Mouse (Mus musculus) liver, postnatal 0 days (tissue): ENCODE measurements around the gene Trmt10a. TPM values are rescaled to one million over a fixed set of nuclear protein-coding genes. Genes with fewer than 3 reads are reported as not detected.

Source experiments
- ATAC-seq: fragments of 200-750 bp; cut with Nextera tagmentation; 2 replicates; pipeline ENCODE4 v1.8.0; 2017; ENCODE audit warnings: mild to moderate bottlenecking, moderate library complexity
- DNase-seq: peaks from one replicate; pipeline ENCODE4 v3.0.0-alpha.2; 2016
- H3K27ac ChIP-seq: fragments of 300-500 bp; sonication (generic); 2 replicates; pipeline ENCODE4 v1.5.1; 2014; ENCODE audit warnings: antibody characterized with exemption, moderate library complexity, mild to moderate bottlenecking, low read depth
- H3K27me3 ChIP-seq: fragments of 300-500 bp; sonication (generic); 2 replicates; pipeline ENCODE4 v1.6.1; 2014; ENCODE audit warnings: low read length, control low read depth, mixed read lengths; ENCODE audit not compliant: insufficient read depth
- H3K36me3 ChIP-seq: fragments of 300-500 bp; sonication (generic); replicated peaks from 2 replicates; pipeline ENCODE4 v1.6.1; 2014; ENCODE audit warnings: mild to moderate bottlenecking, control low read depth, low read length, moderate library complexity, mixed read lengths; ENCODE audit not compliant: insufficient read depth
- H3K4me1 ChIP-seq: fragments of 300-500 bp; sonication (generic); 2 replicates; pipeline ENCODE4 v1.6.1; 2014; ENCODE audit warnings: antibody characterized with exemption, mild to moderate bottlenecking, control low read depth; ENCODE audit not compliant: insufficient read depth
- H3K4me2 ChIP-seq: fragments of 300-500 bp; sonication (generic); 2 replicates; pipeline ENCODE4 v1.6.1; 2014; ENCODE audit warnings: low read depth, mild to moderate bottlenecking, low read length, moderate library complexity, mixed read lengths
- H3K4me3 ChIP-seq: fragments of 300-500 bp; sonication (generic); 2 replicates; pipeline ENCODE4 v1.5.1; 2014; ENCODE audit warnings: low read depth, low read length
- H3K9ac ChIP-seq: fragments of 300-500 bp; sonication (generic); replicated peaks from 2 replicates; pipeline ENCODE4 v1.6.1; 2014; ENCODE audit warnings: mild to moderate bottlenecking, moderate library complexity
- H3K9me3 ChIP-seq: fragments of 300-500 bp; sonication (generic); 2 replicates; pipeline ENCODE4 v1.6.1; 2016; ENCODE audit warnings: mild to moderate bottlenecking, control low read depth, low read length, mixed read lengths
- CTCF ChIP-seq: sonication (generic); IDR thresholded peaks from 2 replicates; pipeline ENCODE4 v1.5.1; 2016; ENCODE audit warnings: antibody characterized with exemption, low read depth
- EP300 ChIP-seq: IDR thresholded peaks from 2 replicates; pipeline ENCODE4 v1.6.1; 2016; ENCODE audit warnings: antibody characterized with exemption, low read depth, mild to moderate bottlenecking
- WGBS: fragments of 180-500 bp; shearing (Covaris S2); extraction: QIAGEN DNeasy Blood & Tissue Kit; methylation state at CpG from one replicate; pipeline ENCODE4 v1.1.7; 2014; ENCODE audit not compliant: insufficient replicate concordance; 5-methylcytosine and 5-hydroxymethylcytosine counted together
- polyA plus RNA-seq: library from polyadenylated mRNA; unstranded; fragments of >200 nt; fragmentation: Nextera tagmentation; extraction: Ambion mirVana; gene quantifications from 2 replicates; pipeline ENCODE4 v1.2.1, GENCODE M21; 2015

Gene Trmt10a
- polyA plus RNA-seq, 1 experiment from 2014 or later = 4.1 TPM

DNA sequence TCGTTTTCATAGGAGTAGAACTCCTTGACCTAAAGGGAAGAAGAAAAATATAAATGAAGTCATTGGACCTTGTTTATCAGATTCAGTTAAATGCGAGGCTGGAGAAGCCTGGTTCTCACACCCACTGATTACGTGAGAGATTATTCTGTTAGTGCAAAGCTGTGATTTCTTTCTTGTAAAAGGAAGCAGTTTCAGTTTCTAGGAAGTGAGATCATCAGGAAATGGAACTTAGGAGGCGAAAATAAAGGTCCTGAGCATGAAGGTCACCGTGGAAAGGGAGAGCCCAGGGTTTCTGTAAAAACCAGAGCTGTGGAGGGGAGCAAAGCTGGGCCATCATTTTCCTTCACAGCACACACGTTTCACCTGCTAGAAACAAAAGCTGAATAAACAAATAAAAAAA is 24.9 kb upstream of the Trmt10a start:
- no peak overlapping the region for H3K4me3 ChIP-seq
- H3K27ac ChIP-seq = no peak overlapping the region
- no peaks in the 10 kb centered on the region for H3K27me3 ChIP-seq
- no peaks in the 10 kb centered on the region for H3K9me3 ChIP-seq
- H3K4me2 ChIP-seq = no peak overlapping the region
- DNase-seq = no peak
- no peak for TF ChIP-seq CTCF
- no peak for TF ChIP-seq EP300
- no peak for ATAC-seq
- peaks cover 11% of the 10 kb centered on the region; the same call in 1 of the 2 replicates for H3K36me3 ChIP-seq
- 57% methylated on average over 6 of the region's 6 CpGs for WGBS
- no peaks in the 10 kb centered on the region for H3K4me1 ChIP-seq
- no peak overlapping the region for H3K9ac ChIP-seq

DNA sequence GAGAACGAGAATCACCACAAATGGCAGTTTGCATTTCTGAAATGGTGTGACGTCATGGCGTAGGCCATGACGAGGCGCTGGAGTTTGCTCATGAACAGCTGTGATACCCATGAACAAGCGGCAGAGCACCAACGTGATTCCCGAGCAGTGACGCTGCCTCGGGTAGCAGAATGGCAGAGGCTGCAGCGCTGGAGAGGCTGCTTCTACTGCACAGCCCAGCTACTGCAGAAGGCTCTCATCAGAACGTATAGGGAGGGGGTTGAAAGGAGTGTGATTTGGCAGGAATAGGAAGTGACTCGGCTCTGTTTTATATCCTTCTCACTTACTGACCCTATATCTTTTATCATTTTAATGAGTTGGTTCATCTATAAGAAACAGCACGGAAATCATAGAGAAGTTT is 24.4 kb upstream of the Trmt10a start:
- Histone ChIP-seq H3K9me3 (no peaks in the 10 kb centered on the region), H3K27ac (no peak overlapping the region), H3K4me2 (no peak overlapping the region), H3K36me3 (peaks cover 11% of the 10 kb centered on the region; the same call in 1 of the 2 replicates), H3K4me3 (no peak overlapping the region), H3K27me3 (no peaks in the 10 kb centered on the region), H3K9ac (no peak overlapping the region), H3K4me1 (no peaks in the 10 kb centered on the region)
- TF ChIP-seq EP300 = no peak
- TF ChIP-seq CTCF = no peak
- ATAC-seq (no peak), DNase-seq (no peak)
- 60% methylated on average over 14 of the region's 14 CpGs for WGBS

- no peaks in the 10 kb centered on the region for H3K4me1 ChIP-seq
- H3K27me3 ChIP-seq = no peaks in the 10 kb centered on the region
- no peak overlapping the region for H3K9ac ChIP-seq
- H3K4me2 ChIP-seq = no peak overlapping the region
- no peaks in the 10 kb centered on the region for H3K9me3 ChIP-seq
- 85% methylated on average over 16 of the region's 16 CpGs for WGBS
- H3K36me3 ChIP-seq = peaks cover 9% of the 10 kb centered on the region; the same call in 1 of the 2 replicates
- no peak overlapping the region for H3K4me3 ChIP-seq
- no peak for ATAC-seq
- TF ChIP-seq CTCF (no peak), EP300 (no peak)
- H3K27ac ChIP-seq = no peak overlapping the region
- DNase-seq = no peak
Observed at GRCm38 (mm10) chr3:138119444-138120105, 23.7 kb upstream of the Trmt10a start.

DNA sequence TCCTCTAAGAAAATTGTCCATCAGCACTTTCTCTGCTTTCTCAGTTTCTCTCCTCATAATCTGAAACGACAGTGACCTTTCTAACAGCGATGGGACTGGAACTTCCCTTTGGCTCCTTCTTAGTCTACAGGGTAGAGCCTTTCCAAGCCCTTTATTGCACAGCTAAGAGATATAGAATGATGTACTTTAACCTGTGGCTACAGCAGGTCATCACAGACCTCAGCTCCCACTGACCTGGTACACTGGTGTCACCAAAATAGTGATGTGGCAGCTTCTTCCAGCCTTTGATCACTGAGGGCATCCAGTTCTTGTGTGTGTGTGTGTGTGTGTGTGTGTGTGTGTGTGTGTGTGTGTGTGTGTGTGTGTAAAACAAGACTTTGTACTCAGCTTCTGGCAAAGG is 21.8 kb upstream of the Trmt10a start:
- no peak for ATAC-seq
- H3K4me1 ChIP-seq = no peaks in the 10 kb centered on the region
- no peak for TF ChIP-seq CTCF
- no peak for TF ChIP-seq EP300
- no peak overlapping the region for H3K4me2 ChIP-seq
- no peak overlapping the region for H3K4me3 ChIP-seq
- H3K27me3 ChIP-seq = no peaks in the 10 kb centered on the region
- no peak for DNase-seq
- peaks cover 13% of the 10 kb centered on the region; the same call in 1 of the 2 replicates for H3K36me3 ChIP-seq
- no peaks in the 10 kb centered on the region for H3K9me3 ChIP-seq
- no peak overlapping the region for H3K27ac ChIP-seq
- no peak overlapping the region for H3K9ac ChIP-seq
- 81% methylated on average over 2 of the region's 2 CpGs for WGBS

- Histone ChIP-seq H3K4me2 (no peak overlapping the region), H3K9ac (no peak overlapping the region), H3K9me3 (no peaks in the 10 kb centered on the region), H3K27me3 (no peaks in the 10 kb centered on the region), H3K27ac (no peak overlapping the region), H3K4me1 (0 out of 2 replicates have a peak, but pooled peaks cover 7% of the 10 kb centered on the region), H3K4me3 (no peak overlapping the region), H3K36me3 (peaks cover 10% of the 10 kb centered on the region; the same call in 1 of the 2 replicates)
- DNase-seq (no peak), ATAC-seq (no peak)
- TF ChIP-seq CTCF = no peak
- no peak for TF ChIP-seq EP300
- 87% methylated on average over 10 of the region's 10 CpGs for WGBS
Observed at GRCm38 (mm10) chr3:138123842-138124241, 19.4 kb upstream of the Trmt10a start.

DNA sequence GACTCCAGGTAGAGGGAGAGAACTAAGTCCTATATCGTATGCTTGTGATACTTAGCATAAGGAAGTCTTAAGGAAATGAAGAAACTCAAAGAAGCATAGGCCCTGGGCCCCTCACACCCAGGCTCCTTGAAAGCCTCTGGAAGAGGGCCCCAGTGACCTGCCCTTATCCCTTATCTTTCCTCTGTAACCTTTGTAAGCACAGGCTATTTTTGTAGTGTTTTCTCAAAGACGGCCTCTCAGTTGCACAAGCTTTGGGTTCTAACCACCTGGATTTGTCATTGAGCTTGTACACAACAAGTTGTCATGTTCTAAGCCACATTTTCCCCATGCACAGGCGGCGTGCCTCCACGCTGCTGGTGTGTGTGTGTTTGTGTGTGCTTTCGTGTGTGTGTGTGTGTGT is 14.1 kb upstream of the Trmt10a start:
- peak overlapping the region; percentile 57 for H3K27ac ChIP-seq
- H3K9ac ChIP-seq = peak overlapping the region; percentile 34
- WGBS = 53% methylated on average over 6 of the region's 6 CpGs
- peak overlapping the region; percentile 57 for H3K4me2 ChIP-seq
- DNase-seq = no peak
- ATAC-seq = peak; percentile 22
- H3K27me3 ChIP-seq = no peaks in the 10 kb centered on the region
- H3K4me1 ChIP-seq = peaks cover 13% of the 10 kb centered on the region; the same call in 1 of the 2 replicates
- no peak for TF ChIP-seq EP300
- no peak for TF ChIP-seq CTCF
- H3K36me3 ChIP-seq = 0 out of 2 replicates have a peak, but pooled peaks cover 4% of the 10 kb centered on the region
- H3K9me3 ChIP-seq = no peaks in the 10 kb centered on the region
- H3K4me3 ChIP-seq = peak overlapping the region; percentile 1
